Mouse (Mus musculus) CD4-positive naive resting alpha-beta T cell, adult 57 days (primary cell): Measurements from ENCODE around the gene Mocs2. TPM values are rescaled to one million over a fixed set of nuclear protein-coding genes. Genes with fewer than 3 reads are reported as not detected.

ENCODE experiments used
- total RNA-seq: library from RNA; stranded (reverse); gene quantifications from one replicate; pipeline ENCODE4 v1.2.4, GENCODE M21; 2023

Gene Mocs2
- total RNA-seq, result 30.0 TPM

GRCm38 (mm10) chr13:114817751-114818360 is at the start of gene Mocs2:
Mocs2 (plus strand) TSS chr13:114818236.

Other genes starting within 250 kb of the Mocs2 start
- gene Itga2, start 113.9 kb downstream of the Mocs2 start, total RNA-seq, result 3.3 TPM